Comparison of ENCODE assay signal across 21 mouse cellular contexts in genomic region chr9:6317114-6317513, GRCm38 (mm10). TPM values are rescaled to one million over a fixed set of nuclear protein-coding genes. Genes with fewer than 3 reads are reported as not detected.
"Had no signal": no experiment of that assay in that cellular context is flagged by ENCODE, and none has a peak within 500 bp of the region (broad histone marks: within the 10 kb centered on the region; RNA-seq: fewer than 3 reads in every experiment).

No protein-coding gene starts in this region.

- H3K27ac ChIP-seq: liver, embryonic 14.5 days; midbrain, embryonic 12.5 days; midbrain, embryonic 15.5 days; neural tube, embryonic 13.5 days; neural tube, embryonic 15.5 days had no signal

- H3K9ac ChIP-seq: liver, embryonic 14.5 days; lung, embryonic 14.5 days; midbrain, embryonic 12.5 days; midbrain, embryonic 15.5 days; neural tube, embryonic 13.5 days; neural tube, embryonic 15.5 days had no signal

- H3K27me3 ChIP-seq: megakaryocyte, embryonic 14.5 days; midbrain, embryonic 12.5 days; midbrain, embryonic 15.5 days; neural tube, embryonic 13.5 days; neural tube, embryonic 15.5 days had no signal

- H3K4me1 ChIP-seq: megakaryocyte, embryonic 14.5 days; midbrain, embryonic 12.5 days; midbrain, embryonic 15.5 days; neural tube, embryonic 13.5 days; neural tube, embryonic 15.5 days had no signal

- H3K9me3 ChIP-seq: megakaryocyte, embryonic 14.5 days; midbrain, embryonic 12.5 days; midbrain, embryonic 15.5 days; neural tube, embryonic 13.5 days; neural tube, embryonic 15.5 days had no signal

- ATAC-seq: midbrain, embryonic 15.5 days had no signal

- H3K4me2 ChIP-seq: lung, embryonic 14.5 days; midbrain, embryonic 12.5 days; midbrain, embryonic 15.5 days; neural tube, embryonic 13.5 days; neural tube, embryonic 15.5 days had no signal

- DNase-seq: lung, adult 18-20 months; lung, embryonic 14.5 days; lung, postnatal 10 days; lung, postnatal 4 days; retina, postnatal 1 day; right cerebral cortex, adult 18-20 months; right cerebral cortex, postnatal 25 days; right cerebral cortex, postnatal 4 days; spleen, adult 18-20 months; thymus, adult 18-20 months; thymus, postnatal 14 days; thymus, postnatal 36 days had no signal

- H3K4me3 ChIP-seq: megakaryocyte, embryonic 14.5 days; midbrain, embryonic 12.5 days; midbrain, embryonic 15.5 days; neural tube, embryonic 13.5 days; neural tube, embryonic 15.5 days had no signal

- H3K36me3 ChIP-seq: midbrain, embryonic 12.5 days; midbrain, embryonic 15.5 days; neural tube, embryonic 13.5 days; neural tube, embryonic 15.5 days had no signal

RNA-seq across cellular contexts. Expression of gene Ddi1, which starts 47.5 kb away (rescaled TPM):
- total RNA-seq: midbrain, postnatal 0 days; monocyte, adult 5-6 weeks had no signal
- polyA plus RNA-seq: liver, embryonic 14.5 days; midbrain, embryonic 12.5 days; midbrain, embryonic 15.5 days; midbrain, postnatal 0 days; neural tube, embryonic 13.5 days; small intestine, adult 2 months had no signal
